Mouse (Mus musculus) T-helper 2 cell (primary cell): Measurements from ENCODE around the gene Tmem232.
"Not testable (repeated sequence)": the region's sequence is repeated elsewhere in the genome, so short reads cannot be mapped to it uniquely, and the experiment has no call there.

ENCODE experiments used
- in situ Hi-C: fragments of 300-600 bp; cut with MboI, MseI; formaldehyde crosslinking; loops from one replicate; pipeline ENCODE4 v1.15.1; 2025; ENCODE audit warnings: high pct_unique_total_duplicates

Gene Tmem232

GRCm38 (mm10) chr17:65540441-65541272 lies at the start of gene Tmem232:
Gene Tmem232, minus strand, starts transcription at chr17:65540782.
- in situ Hi-C loops = no loop called here

GRCm38 (mm10) chr17:65586892-65587291 lies 46.3 kb upstream of the Tmem232 start:
- in situ Hi-C loops = no loop called here

GRCm38 (mm10) chr17:65581440-65581839 lies 40.9 kb upstream of the Tmem232 start:
- in situ Hi-C loops = no loop called here

- in situ Hi-C loops = no loop called here
These were observed 39.2 kb upstream of the Tmem232 start for GRCm38 (mm10) chr17:65579766-65580165.

GRCm38 (mm10) chr17:65575339-65575738 lies 34.8 kb upstream of the Tmem232 start:
- in situ Hi-C loops = no loop called here

GRCm38 (mm10) chr17:65574850-65575249 lies 34.3 kb upstream of the Tmem232 start:
- in situ Hi-C loops = no loop called here

- in situ Hi-C loops = no loop called here
These were observed 31.3 kb upstream of the Tmem232 start for GRCm38 (mm10) chr17:65571866-65572265.

- in situ Hi-C loops = no loop called here
These were observed 30.9 kb upstream of the Tmem232 start for GRCm38 (mm10) chr17:65571466-65571865.

- in situ Hi-C loops = no loop called here
These were observed 23.6 kb upstream of the Tmem232 start for GRCm38 (mm10) chr17:65564189-65564588.

GRCm38 (mm10) chr17:65563345-65563744 lies 22.8 kb upstream of the Tmem232 start:
- in situ Hi-C loops = no loop called here

GRCm38 (mm10) chr17:65562761-65563160 lies 22.2 kb upstream of the Tmem232 start:
- in situ Hi-C loops = no loop called here

GRCm38 (mm10) chr17:65561361-65562015 lies 20.9 kb upstream of the Tmem232 start:
- in situ Hi-C loops = no loop called here

GRCm38 (mm10) chr17:65559273-65559672 lies 18.7 kb upstream of the Tmem232 start:
- in situ Hi-C loops = no loop called here

- in situ Hi-C loops = no loop called here
These were observed 18.2 kb upstream of the Tmem232 start for GRCm38 (mm10) chr17:65558788-65559187.

- in situ Hi-C loops = no loop called here
These were observed 17.6 kb upstream of the Tmem232 start for GRCm38 (mm10) chr17:65558217-65558616.

GRCm38 (mm10) chr17:65557212-65557611 lies 16.6 kb upstream of the Tmem232 start:
- in situ Hi-C loops = no loop called here

GRCm38 (mm10) chr17:65556798-65557197 lies 16.2 kb upstream of the Tmem232 start:
- in situ Hi-C loops = no loop called here

- in situ Hi-C loops = no loop called here
These were observed 11.9 kb upstream of the Tmem232 start for GRCm38 (mm10) chr17:65552426-65552997.

GRCm38 (mm10) chr17:65550357-65550756 lies 9.8 kb upstream of the Tmem232 start:
- in situ Hi-C loops = no loop called here

- in situ Hi-C loops = no loop called here
These were observed 8.2 kb upstream of the Tmem232 start for GRCm38 (mm10) chr17:65548698-65549365.

- in situ Hi-C loops = not testable (repeated sequence)
These were observed 5.6 kb upstream of the Tmem232 start for GRCm38 (mm10) chr17:65546221-65546620.

- in situ Hi-C loops = loop anchor here (10.0 kb wide), 1 partner anchor 1041 kb away; no protein-coding TSS in a partner anchor
These were observed 4.4 kb downstream of the Tmem232 start for GRCm38 (mm10) chr17:65536156-65536555.
